Mouse (Mus musculus): ENCODE measurements around the gene Catsper1. TPM values are rescaled to one million over a fixed set of nuclear protein-coding genes. Genes with fewer than 3 reads are reported as not detected.
A peak's percentile ranks its signal among the peaks of the same experiment; 100 is the strongest.

The Catsper1 gene
- polyA plus RNA-seq, 1 experiment: not detected

- Histone ChIP-seq H3K4me3 (ENCODE audit: extremely low read depth, insufficient read depth, insufficient read length) (peak overlapping the region; percentile 100), H3K27me3 (ENCODE audit: control insufficient read depth, insufficient read depth, low read length) (no peaks in the 10 kb centered on the region), H3K36me3 (ENCODE audit: control insufficient read depth, insufficient read depth, low read length) (peaks cover 24% of the 10 kb centered on the region), H3K4me1 (ENCODE audit: control insufficient read depth, insufficient read depth, insufficient read length) (peaks cover 4% of the 10 kb centered on the region), H3K27ac (ENCODE audit: insufficient read depth, low read length) (peak overlapping the region; percentile 99)
- DNase-seq (ENCODE audit: low read depth in 1 of 2, low spot score in 2 of 2): no peak
- no peak for TF ChIP-seq POLR2A (IDR thresholded peaks at IDR 0.05; ENCODE audit: low read depth, low read length)
- peak; percentile 7; the same call in 1 of the 2 replicates for TF ChIP-seq CTCF (IDR thresholded peaks at IDR 0.05; ENCODE audit: extremely low read depth, insufficient read depth, insufficient read length, insufficient replicate concordance)
- WGBS: 10% methylated on average over 11 of the region's 11 CpGs
These were observed 31.9 kb downstream of the Catsper1 start for GRCm38 (mm10) chr19:5367455-5367854.

GRCm38 (mm10) chr19:5370932-5371331 lies 35.4 kb downstream of the Catsper1 start:
- Histone ChIP-seq H3K27ac (ENCODE audit: insufficient read depth, low read length) (no peak overlapping the region), H3K4me3 (ENCODE audit: extremely low read depth, insufficient read depth, insufficient read length) (no peak overlapping the region), H3K36me3 (ENCODE audit: control insufficient read depth, insufficient read depth, low read length) (peaks cover 20% of the 10 kb centered on the region), H3K4me1 (ENCODE audit: control insufficient read depth, insufficient read depth, insufficient read length) (peaks cover 4% of the 10 kb centered on the region), H3K27me3 (ENCODE audit: control insufficient read depth, insufficient read depth, low read length) (no peaks in the 10 kb centered on the region)
- no peak for TF ChIP-seq POLR2A (IDR thresholded peaks at IDR 0.05; ENCODE audit: low read depth, low read length)
- TF ChIP-seq CTCF (IDR thresholded peaks at IDR 0.05; ENCODE audit: extremely low read depth, insufficient read depth, insufficient read length, insufficient replicate concordance): no peak
- DNase-seq (ENCODE audit: low read depth in 1 of 2, low spot score in 2 of 2): no peak
- WGBS: 84% methylated on average over 3 of the region's 3 CpGs

- no peaks in the 10 kb centered on the region for H3K4me1 ChIP-seq (ENCODE audit: control insufficient read depth, insufficient read depth, insufficient read length)
These were observed 37.2 kb downstream of the Catsper1 start for GRCm38 (mm10) chr19:5372724-5373123.

GRCm38 (mm10) chr19:5374177-5374576 lies 38.6 kb downstream of the Catsper1 start:
- no peak overlapping the region for H3K4me3 ChIP-seq (ENCODE audit: extremely low read depth, insufficient read depth, insufficient read length)
- H3K4me1 ChIP-seq (ENCODE audit: control insufficient read depth, insufficient read depth, insufficient read length): no peaks in the 10 kb centered on the region
- TF ChIP-seq POLR2A (IDR thresholded peaks at IDR 0.05; ENCODE audit: low read depth, low read length) (no peak), CTCF (IDR thresholded peaks at IDR 0.05; ENCODE audit: extremely low read depth, insufficient read depth, insufficient read length, insufficient replicate concordance) (no peak)
- no peak for DNase-seq (ENCODE audit: low read depth in 1 of 2, low spot score in 2 of 2)
- WGBS: 85% methylated on average over 4 of the region's 4 CpGs
- peaks cover 21% of the 10 kb centered on the region for H3K36me3 ChIP-seq (ENCODE audit: control insufficient read depth, insufficient read depth, low read length)
- H3K27me3 ChIP-seq (ENCODE audit: control insufficient read depth, insufficient read depth, low read length): no peaks in the 10 kb centered on the region
- H3K27ac ChIP-seq (ENCODE audit: insufficient read depth, low read length): no peak overlapping the region

More at GRCm38 (mm10) chr19:5372724-5373123, 37.2 kb downstream of the Catsper1 start:
- Histone ChIP-seq H3K4me3 (ENCODE audit: extremely low read depth, insufficient read depth, insufficient read length) (no peak overlapping the region), H3K27ac (ENCODE audit: insufficient read depth, low read length) (no peak overlapping the region), H3K27me3 (ENCODE audit: control insufficient read depth, insufficient read depth, low read length) (no peaks in the 10 kb centered on the region), H3K36me3 (ENCODE audit: control insufficient read depth, insufficient read depth, low read length) (peaks cover 20% of the 10 kb centered on the region)
- DNase-seq (ENCODE audit: low read depth in 1 of 2, low spot score in 2 of 2): no peak
- 91% methylated on average over 7 of the region's 7 CpGs for WGBS
- TF ChIP-seq POLR2A (IDR thresholded peaks at IDR 0.05; ENCODE audit: low read depth, low read length): no peak

GRCm38 (mm10) chr19:5374748-5375147 lies 39.2 kb downstream of the Catsper1 start:
- Histone ChIP-seq H3K27me3 (ENCODE audit: control insufficient read depth, insufficient read depth, low read length) (no peaks in the 10 kb centered on the region), H3K36me3 (ENCODE audit: control insufficient read depth, insufficient read depth, low read length) (peaks cover 24% of the 10 kb centered on the region), H3K4me1 (ENCODE audit: control insufficient read depth, insufficient read depth, insufficient read length) (no peaks in the 10 kb centered on the region), H3K4me3 (ENCODE audit: extremely low read depth, insufficient read depth, insufficient read length) (no peak overlapping the region), H3K27ac (ENCODE audit: insufficient read depth, low read length) (no peak overlapping the region)
- DNase-seq (ENCODE audit: low read depth in 1 of 2, low spot score in 2 of 2): no peak
- TF ChIP-seq POLR2A (IDR thresholded peaks at IDR 0.05; ENCODE audit: low read depth, low read length) (no peak), CTCF (IDR thresholded peaks at IDR 0.05; ENCODE audit: extremely low read depth, insufficient read depth, insufficient read length, insufficient replicate concordance) (no peak)
- WGBS: 91% methylated on average over 4 of the region's 4 CpGs

- Histone ChIP-seq H3K36me3 (ENCODE audit: control insufficient read depth, insufficient read depth, low read length) (peaks cover 39% of the 10 kb centered on the region), H3K27ac (ENCODE audit: insufficient read depth, low read length) (no peak overlapping the region), H3K4me1 (ENCODE audit: control insufficient read depth, insufficient read depth, insufficient read length) (no peaks in the 10 kb centered on the region), H3K4me3 (ENCODE audit: extremely low read depth, insufficient read depth, insufficient read length) (no peak overlapping the region), H3K27me3 (ENCODE audit: control insufficient read depth, insufficient read depth, low read length) (no peaks in the 10 kb centered on the region)
- WGBS: 96% methylated on average over 1 of the region's 1 CpGs
- DNase-seq (ENCODE audit: low read depth in 1 of 2, low spot score in 2 of 2): no peak
- TF ChIP-seq POLR2A (IDR thresholded peaks at IDR 0.05; ENCODE audit: low read depth, low read length) (no peak), CTCF (IDR thresholded peaks at IDR 0.05; ENCODE audit: extremely low read depth, insufficient read depth, insufficient read length, insufficient replicate concordance) (no peak)
These were observed 41.9 kb downstream of the Catsper1 start for GRCm38 (mm10) chr19:5377446-5377845.

GRCm38 (mm10) chr19:5383326-5383725 lies 47.8 kb downstream of the Catsper1 start:
- H3K27ac ChIP-seq (ENCODE audit: insufficient read depth, low read length): no peak overlapping the region
- no peak overlapping the region for H3K4me3 ChIP-seq (ENCODE audit: extremely low read depth, insufficient read depth, insufficient read length)
- H3K4me1 ChIP-seq (ENCODE audit: control insufficient read depth, insufficient read depth, insufficient read length): no peaks in the 10 kb centered on the region
- no peaks in the 10 kb centered on the region for H3K27me3 ChIP-seq (ENCODE audit: control insufficient read depth, insufficient read depth, low read length)
- peaks cover 66% of the 10 kb centered on the region for H3K36me3 ChIP-seq (ENCODE audit: control insufficient read depth, insufficient read depth, low read length)
- WGBS: 96% methylated on average over 12 of the region's 12 CpGs
- no peak for TF ChIP-seq POLR2A (IDR thresholded peaks at IDR 0.05; ENCODE audit: low read depth, low read length)
- no peak for TF ChIP-seq CTCF (IDR thresholded peaks at IDR 0.05; ENCODE audit: extremely low read depth, insufficient read depth, insufficient read length, insufficient replicate concordance)
- no peak for DNase-seq (ENCODE audit: low read depth in 1 of 2, low spot score in 2 of 2)
